ENCODE assay signal across 10 mouse cellular contexts in genomic region chr3:104596451-104597134, GRCm38 (mm10). TPM values are rescaled to one million over a fixed set of nuclear protein-coding genes. Genes with fewer than 3 reads are reported as not detected.
DNase-seq lines count a peak whose midpoint lies in the region; ATAC-seq lines count a peak whose summit lies in the region.
"Had no signal": no experiment of that assay in that cellular context is flagged by ENCODE, and none has a peak within 500 bp of the region (broad histone marks: within the 10 kb centered on the region; RNA-seq: fewer than 3 reads in every experiment).

No protein-coding gene starts in this region.

- peak; percentile 36 for ATAC-seq in cerebellum, adult (ENCODE audit: insufficient number of reproducible peaks, low FRiP score, low TSS enrichment)
- ATAC-seq in hindbrain, embryonic 14.5 days (ENCODE audit: low FRiP score), result no peak
- ATAC-seq in hindbrain, embryonic 11.5 days (ENCODE audit: low FRiP score), result no peak
- ATAC-seq in midbrain, embryonic 11.5 days (ENCODE audit: low FRiP score), result no peak
- ATAC-seq in midbrain, embryonic 14.5 days (ENCODE audit: low FRiP score, low TSS enrichment), result no peak
- no peak for ATAC-seq in stomach, embryonic 16.5 days (ENCODE audit: insufficient read depth, low FRiP score)

- DNase-seq in cerebellum, adult 11-12 months, result no peak
- no peak for DNase-seq in hindbrain, embryonic 14.5 days (ENCODE audit: low spot score)
- DNase-seq in hindbrain, embryonic 11.5 days (ENCODE audit: low spot score), result no peak
- DNase-seq in midbrain, embryonic 11.5 days (ENCODE audit: low spot score, missing footprints), result peak; percentile 80
- no peak for DNase-seq in midbrain, embryonic 14.5 days
- no peak for DNase-seq in right cerebral cortex, postnatal 4 days

- H3K4me1 ChIP-seq in hindbrain, embryonic 14.5 days (replicated peaks; ENCODE audit: control insufficient read depth, insufficient read depth, low read length), result 0 out of 2 replicates have a peak, but pooled peaks cover 3% of the 10 kb centered on the region
- no peaks in the 10 kb centered on the region for H3K4me1 ChIP-seq in hindbrain, embryonic 11.5 days (replicated peaks; ENCODE audit: control insufficient read depth, insufficient read depth, low read length)
- no peaks in the 10 kb centered on the region for H3K4me1 ChIP-seq in midbrain, embryonic 11.5 days (ENCODE audit: control insufficient read depth, insufficient read depth, low read length)
- no peaks in the 10 kb centered on the region for H3K4me1 ChIP-seq in midbrain, embryonic 14.5 days (ENCODE audit: control insufficient read depth, insufficient read depth, low read length)
- H3K4me1 ChIP-seq in stomach, embryonic 16.5 days (ENCODE audit: control insufficient read depth, insufficient read depth, low read length), result peaks cover 11% of the 10 kb centered on the region
- H3K4me1 ChIP-seq: embryonic facial prominence, embryonic 12.5 days had no signal

- no peaks in the 10 kb centered on the region for H3K36me3 ChIP-seq in hindbrain, embryonic 14.5 days (replicated peaks; ENCODE audit: control insufficient read depth, insufficient read depth)
- H3K36me3 ChIP-seq in hindbrain, embryonic 11.5 days (ENCODE audit: control insufficient read depth, insufficient read depth, low read length), result no peaks in the 10 kb centered on the region
- no peaks in the 10 kb centered on the region for H3K36me3 ChIP-seq in midbrain, embryonic 11.5 days (ENCODE audit: control insufficient read depth, insufficient read depth, low read length)
- no peaks in the 10 kb centered on the region for H3K36me3 ChIP-seq in midbrain, embryonic 14.5 days (ENCODE audit: control insufficient read depth, insufficient read depth, low read length)
- no peaks in the 10 kb centered on the region for H3K36me3 ChIP-seq in stomach, embryonic 16.5 days (ENCODE audit: control insufficient read depth, insufficient read depth, low read length)
- H3K36me3 ChIP-seq: embryonic facial prominence, embryonic 12.5 days; liver, embryonic 15.5 days had no signal

- 0 out of 2 replicates have a peak overlapping the region, but pooled peaks have one; percentile 3 for H3K4me2 ChIP-seq in hindbrain, embryonic 14.5 days (replicated peaks)
- H3K4me2 ChIP-seq in hindbrain, embryonic 11.5 days (replicated peaks; ENCODE audit: low read depth, low read length), result no peak overlapping the region
- H3K4me2 ChIP-seq in midbrain, embryonic 11.5 days, result no peak overlapping the region
- H3K4me2 ChIP-seq in midbrain, embryonic 14.5 days (ENCODE audit: low read length), result no peak overlapping the region
- no peak overlapping the region for H3K4me2 ChIP-seq in stomach, embryonic 16.5 days (ENCODE audit: low read depth, low read length)
- H3K4me2 ChIP-seq: embryonic facial prominence, embryonic 12.5 days; liver, embryonic 15.5 days had no signal

- H3K27me3 ChIP-seq in hindbrain, embryonic 14.5 days (ENCODE audit: control insufficient read depth, insufficient read depth, low read length), result no peaks in the 10 kb centered on the region
- H3K27me3 ChIP-seq in hindbrain, embryonic 11.5 days (ENCODE audit: control insufficient read depth, insufficient read depth, low read length), result no peaks in the 10 kb centered on the region
- no peaks in the 10 kb centered on the region for H3K27me3 ChIP-seq in midbrain, embryonic 11.5 days (ENCODE audit: control insufficient read depth, insufficient read depth, low read length)
- no peaks in the 10 kb centered on the region for H3K27me3 ChIP-seq in midbrain, embryonic 14.5 days (ENCODE audit: control insufficient read depth, insufficient read depth, low read length)
- no peaks in the 10 kb centered on the region for H3K27me3 ChIP-seq in stomach, embryonic 16.5 days (ENCODE audit: control insufficient read depth, insufficient read depth, low read length)
- H3K27me3 ChIP-seq: embryonic facial prominence, embryonic 12.5 days; liver, embryonic 15.5 days had no signal

- WGBS in hindbrain, embryonic 14.5 days, result 59% methylated on average over 6 of the region's 6 CpGs
- 80% methylated on average over 6 of the region's 6 CpGs for WGBS in hindbrain, embryonic 11.5 days
- WGBS in midbrain, embryonic 11.5 days, result 87% methylated on average over 6 of the region's 6 CpGs
- 79% methylated on average over 6 of the region's 6 CpGs for WGBS in midbrain, embryonic 14.5 days
- WGBS in stomach, embryonic 16.5 days, result 55% methylated on average over 6 of the region's 6 CpGs

- H3K4me3 ChIP-seq in hindbrain, embryonic 14.5 days (replicated peaks; ENCODE audit: low read length), result no peak overlapping the region
- no peak overlapping the region for H3K4me3 ChIP-seq in hindbrain, embryonic 11.5 days (ENCODE audit: low read depth, low read length)
- no peak overlapping the region for H3K4me3 ChIP-seq in midbrain, embryonic 11.5 days (ENCODE audit: low read depth, low read length)
- H3K4me3 ChIP-seq in midbrain, embryonic 14.5 days (replicated peaks; ENCODE audit: low read depth, low read length), result no peak overlapping the region
- no peak overlapping the region for H3K4me3 ChIP-seq in stomach, embryonic 16.5 days (replicated peaks; ENCODE audit: low read length)
- H3K4me3 ChIP-seq: embryonic facial prominence, embryonic 12.5 days; liver, embryonic 15.5 days had no signal

- H3K27ac ChIP-seq in hindbrain, embryonic 14.5 days, result peak overlapping the region; percentile 45; the same call in 1 of the 2 replicates
- no peak overlapping the region for H3K27ac ChIP-seq in hindbrain, embryonic 11.5 days (ENCODE audit: low read depth, low read length)
- no peak overlapping the region for H3K27ac ChIP-seq in midbrain, embryonic 11.5 days (ENCODE audit: low read depth, low read length)
- H3K27ac ChIP-seq in midbrain, embryonic 14.5 days (replicated peaks; ENCODE audit: low read depth, low read length), result no peak overlapping the region
- peak overlapping the region; percentile 21; the same call in 1 of the 2 replicates for H3K27ac ChIP-seq in stomach, embryonic 16.5 days (ENCODE audit: low read length)
- H3K27ac ChIP-seq: embryonic facial prominence, embryonic 12.5 days; liver, embryonic 15.5 days had no signal

- no peaks in the 10 kb centered on the region for H3K9me3 ChIP-seq in hindbrain, embryonic 14.5 days (ENCODE audit: control insufficient read depth, low read length)
- no peaks in the 10 kb centered on the region for H3K9me3 ChIP-seq in hindbrain, embryonic 11.5 days (ENCODE audit: control insufficient read depth, low read length)
- H3K9me3 ChIP-seq in midbrain, embryonic 11.5 days (ENCODE audit: control insufficient read depth, low read length), result no peaks in the 10 kb centered on the region
- no peaks in the 10 kb centered on the region for H3K9me3 ChIP-seq in midbrain, embryonic 14.5 days (ENCODE audit: control insufficient read depth, low read length)
- no peaks in the 10 kb centered on the region for H3K9me3 ChIP-seq in stomach, embryonic 16.5 days (replicated peaks; ENCODE audit: control insufficient read depth, low read length)
- H3K9me3 ChIP-seq: embryonic facial prominence, embryonic 12.5 days; liver, embryonic 15.5 days had no signal

- H3K9ac ChIP-seq in hindbrain, embryonic 14.5 days, result no peak overlapping the region
- no peak overlapping the region for H3K9ac ChIP-seq in hindbrain, embryonic 11.5 days (ENCODE audit: low read depth, low read length)
- H3K9ac ChIP-seq in midbrain, embryonic 11.5 days (ENCODE audit: low read length), result no peak overlapping the region
- no peak overlapping the region for H3K9ac ChIP-seq in midbrain, embryonic 14.5 days (replicated peaks; ENCODE audit: low read length)
- no peak overlapping the region for H3K9ac ChIP-seq in stomach, embryonic 16.5 days (ENCODE audit: low read length)
- H3K9ac ChIP-seq: embryonic facial prominence, embryonic 12.5 days; liver, embryonic 15.5 days had no signal

RNA-seq across cellular contexts. Expression of gene Slc16a1, which starts 41.9 kb away (rescaled TPM):
- 10.0 and 12.3 TPM in 2 replicates for polyA plus RNA-seq in hindbrain, embryonic 14.5 days (2014; fragmentation: Nextera tagmentation; extraction: Ambion mirVana)
- polyA plus RNA-seq in hindbrain, embryonic 11.5 days (2014; fragmentation: Nextera tagmentation; extraction: Ambion mirVana), result 31.7 and 33.4 TPM in 2 replicates
- 31.9 and 36.3 TPM in 2 replicates for polyA plus RNA-seq in midbrain, embryonic 11.5 days (2014; fragmentation: Nextera tagmentation; extraction: Ambion mirVana)
- polyA plus RNA-seq in midbrain, embryonic 14.5 days (2014; fragmentation: Nextera tagmentation; extraction: Ambion mirVana), result 7.4 and 8.9 TPM in 2 replicates
- 36.6 and 36.8 TPM in 2 replicates for polyA plus RNA-seq in stomach, embryonic 16.5 days (2015; fragmentation: Nextera tagmentation; extraction: Ambion mirVana)

Comparison
In these comparisons a context has a peak if more than half of its experiments do, and no peak if none do; other contexts are left out.
1. H3K27ac ChIP-seq: peak in hindbrain, embryonic 14.5 days (single experiment) and stomach, embryonic 16.5 days (single experiment); none in hindbrain, embryonic 11.5 days (single experiment), midbrain, embryonic 11.5 days (single experiment) and midbrain, embryonic 14.5 days (single experiment).